Mouse (Mus musculus): ENCODE results near the gene Arnt2. TPM values are rescaled to one million over a fixed set of nuclear protein-coding genes. Genes with fewer than 3 reads are reported as not detected.
A peak's percentile ranks its signal among the peaks of the same experiment; 100 is the strongest.

The Arnt2 gene
- 2.6 and 2.7 TPM in 2 replicates for polyA plus RNA-seq (2015; fragmentation: Nextera tagmentation; extraction: Ambion mirVana)

DNA sequence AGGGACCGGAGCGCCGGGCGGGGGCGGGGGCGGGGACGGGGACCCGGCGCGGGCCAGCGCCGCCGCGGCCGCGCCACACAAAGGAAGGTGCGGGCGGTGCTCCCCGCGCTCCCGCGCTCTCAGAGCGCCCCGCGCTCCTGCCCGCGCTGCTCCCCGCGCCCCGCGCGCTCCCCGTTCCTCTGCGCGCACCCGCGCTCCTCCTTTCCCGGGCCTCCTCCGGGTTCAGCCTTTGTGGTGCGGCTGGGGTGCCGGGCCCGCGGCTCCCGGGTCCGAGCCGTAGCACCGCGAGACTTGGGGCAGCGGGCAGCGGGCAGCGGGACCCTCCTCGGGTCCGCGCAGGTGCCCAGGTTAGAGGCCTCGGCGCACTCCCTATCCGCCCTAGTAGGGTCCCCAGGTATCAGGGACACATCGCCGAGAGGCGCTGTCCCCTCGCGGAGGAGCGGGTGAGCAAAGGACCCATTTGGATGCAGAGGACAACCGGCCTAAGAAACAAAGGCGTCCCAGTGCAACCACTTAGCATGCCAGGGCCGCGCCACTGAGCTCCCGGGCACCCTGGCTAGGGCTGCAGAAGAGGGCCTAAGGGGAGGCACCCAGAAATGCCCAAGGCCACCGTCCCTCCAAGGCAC, at the start of gene Arnt2:
Gene Arnt2, minus strand, starts transcription at position 281 of the 626 bp plus-strand sequence.
- peak within 1 kb of the TSS; percentile 52 for H3K9ac ChIP-seq (ENCODE audit: low read depth, low read length)
- H3K27me3 ChIP-seq (replicated peaks; ENCODE audit: control insufficient read depth, insufficient read depth, low read length): 0 out of 2 replicates have a peak, but pooled peaks cover 5% of the 10 kb centered on the region
- H3K4me1 ChIP-seq (replicated peaks; ENCODE audit: control insufficient read depth, insufficient read depth, low read length): no peaks in the 10 kb centered on the region
- peak within 1 kb of the TSS; percentile 96 for H3K4me2 ChIP-seq (replicated peaks; ENCODE audit: low read depth)
- WGBS: 1% methylated on average over 42 of the region's 69 CpGs
- H3K9me3 ChIP-seq (ENCODE audit: control insufficient read depth): no peaks in the 10 kb centered on the region
- no peaks in the 10 kb centered on the region for H3K36me3 ChIP-seq (ENCODE audit: control insufficient read depth, insufficient read depth)
- no peak within 1 kb of the TSS for H3K27ac ChIP-seq (ENCODE audit: low read depth, low read length)
- ATAC-seq: peak; percentile 57
- peak within 1 kb of the TSS; percentile 47 for H3K4me3 ChIP-seq (ENCODE audit: low read depth, low read length)
- no peak for TF ChIP-seq CTCF (IDR thresholded peaks at IDR 0.05; ENCODE audit: low read depth)

DNA sequence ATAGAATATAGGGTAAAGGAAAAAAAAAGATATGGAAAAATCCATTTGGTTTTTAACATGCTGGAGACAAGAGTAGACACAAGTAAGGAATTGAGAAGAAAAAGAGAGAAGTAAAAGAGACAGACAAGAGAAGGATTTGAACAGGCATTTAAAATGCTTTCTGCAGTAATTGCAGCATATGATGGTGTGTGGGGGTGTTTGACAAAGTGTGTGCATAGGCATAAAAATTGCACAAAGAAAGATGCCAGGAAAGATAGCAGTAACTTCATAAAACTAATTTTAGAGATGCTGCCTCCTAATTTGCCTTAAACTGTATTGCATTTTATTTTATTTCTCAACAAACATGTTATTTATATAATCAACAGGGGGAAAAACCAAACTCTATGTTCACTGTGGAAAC, 41.7 kb upstream of the Arnt2 start:
- H3K9ac ChIP-seq (ENCODE audit: low read depth, low read length): no peak overlapping the region
- H3K4me1 ChIP-seq (replicated peaks; ENCODE audit: control insufficient read depth, insufficient read depth, low read length): no peaks in the 10 kb centered on the region
- H3K36me3 ChIP-seq (ENCODE audit: control insufficient read depth, insufficient read depth): no peaks in the 10 kb centered on the region
- no peak overlapping the region for H3K27ac ChIP-seq (ENCODE audit: low read depth, low read length)
- ATAC-seq: no peak
- TF ChIP-seq CTCF (IDR thresholded peaks at IDR 0.05; ENCODE audit: low read depth): no peak
- no peak overlapping the region for H3K4me3 ChIP-seq (ENCODE audit: low read depth, low read length)
- H3K9me3 ChIP-seq (ENCODE audit: control insufficient read depth): no peaks in the 10 kb centered on the region
- no peaks in the 10 kb centered on the region for H3K27me3 ChIP-seq (replicated peaks; ENCODE audit: control insufficient read depth, insufficient read depth, low read length)
- H3K4me2 ChIP-seq (replicated peaks; ENCODE audit: low read depth): no peak overlapping the region

DNA sequence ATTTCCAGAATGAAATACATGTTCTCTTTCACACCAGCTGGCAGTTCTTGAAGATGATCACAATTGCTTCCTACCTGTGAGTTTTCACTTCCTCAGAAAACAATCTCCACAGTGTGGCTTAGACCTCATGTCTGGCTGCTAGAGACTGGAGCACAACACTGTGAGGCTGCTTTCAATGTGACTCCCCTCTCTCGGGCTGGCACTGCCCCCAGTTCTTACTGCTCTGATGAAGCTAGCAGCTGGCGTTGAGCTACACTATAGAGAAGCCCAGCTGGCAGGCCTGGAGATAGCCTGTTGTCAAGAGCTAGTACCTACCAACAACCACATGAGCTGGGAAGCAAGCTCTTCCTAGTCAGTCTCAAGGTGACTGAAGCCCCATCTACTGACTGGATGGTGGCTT, 39.1 kb upstream of the Arnt2 start:
- no peak for TF ChIP-seq CTCF (IDR thresholded peaks at IDR 0.05; ENCODE audit: low read depth)
- ATAC-seq: no peak
- H3K27ac ChIP-seq (ENCODE audit: low read depth, low read length): no peak overlapping the region
- no peaks in the 10 kb centered on the region for H3K4me1 ChIP-seq (replicated peaks; ENCODE audit: control insufficient read depth, insufficient read depth, low read length)
- H3K9me3 ChIP-seq (ENCODE audit: control insufficient read depth): no peaks in the 10 kb centered on the region
- no peaks in the 10 kb centered on the region for H3K36me3 ChIP-seq (ENCODE audit: control insufficient read depth, insufficient read depth)
- 59% methylated on average over 2 of the region's 2 CpGs for WGBS
- no peak overlapping the region for H3K9ac ChIP-seq (ENCODE audit: low read depth, low read length)
- no peaks in the 10 kb centered on the region for H3K27me3 ChIP-seq (replicated peaks; ENCODE audit: control insufficient read depth, insufficient read depth, low read length)
- no peak overlapping the region for H3K4me3 ChIP-seq (ENCODE audit: low read depth, low read length)
- no peak overlapping the region for H3K4me2 ChIP-seq (replicated peaks; ENCODE audit: low read depth)

DNA sequence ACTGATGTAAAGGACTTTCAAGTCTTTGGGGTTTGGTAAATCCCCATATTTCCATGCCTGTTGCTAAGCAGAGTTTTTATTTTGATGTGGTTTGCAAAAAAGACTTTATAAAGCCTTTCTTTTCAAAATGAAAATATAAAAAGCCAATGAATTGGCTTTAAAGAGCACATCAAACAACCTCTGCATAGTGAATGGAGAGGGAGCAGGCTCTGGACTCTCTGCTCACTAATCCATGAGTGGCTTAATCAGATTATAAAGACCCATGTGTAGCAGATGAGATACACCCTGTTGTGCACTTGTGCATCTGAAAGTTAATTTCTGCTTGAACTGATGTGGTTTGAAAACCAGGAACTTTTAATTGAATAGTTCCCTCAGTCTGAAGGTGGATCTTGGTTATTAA, 38.5 kb upstream of the Arnt2 start:
- no peak overlapping the region for H3K4me2 ChIP-seq (replicated peaks; ENCODE audit: low read depth)
- H3K4me3 ChIP-seq (ENCODE audit: low read depth, low read length): no peak overlapping the region
- H3K4me1 ChIP-seq (replicated peaks; ENCODE audit: control insufficient read depth, insufficient read depth, low read length): no peaks in the 10 kb centered on the region
- ATAC-seq: no peak
- H3K27ac ChIP-seq (ENCODE audit: low read depth, low read length): no peak overlapping the region
- no peak overlapping the region for H3K9ac ChIP-seq (ENCODE audit: low read depth, low read length)
- no peaks in the 10 kb centered on the region for H3K27me3 ChIP-seq (replicated peaks; ENCODE audit: control insufficient read depth, insufficient read depth, low read length)
- H3K9me3 ChIP-seq (ENCODE audit: control insufficient read depth): no peaks in the 10 kb centered on the region
- H3K36me3 ChIP-seq (ENCODE audit: control insufficient read depth, insufficient read depth): no peaks in the 10 kb centered on the region
- no peak for TF ChIP-seq CTCF (IDR thresholded peaks at IDR 0.05; ENCODE audit: low read depth)

DNA sequence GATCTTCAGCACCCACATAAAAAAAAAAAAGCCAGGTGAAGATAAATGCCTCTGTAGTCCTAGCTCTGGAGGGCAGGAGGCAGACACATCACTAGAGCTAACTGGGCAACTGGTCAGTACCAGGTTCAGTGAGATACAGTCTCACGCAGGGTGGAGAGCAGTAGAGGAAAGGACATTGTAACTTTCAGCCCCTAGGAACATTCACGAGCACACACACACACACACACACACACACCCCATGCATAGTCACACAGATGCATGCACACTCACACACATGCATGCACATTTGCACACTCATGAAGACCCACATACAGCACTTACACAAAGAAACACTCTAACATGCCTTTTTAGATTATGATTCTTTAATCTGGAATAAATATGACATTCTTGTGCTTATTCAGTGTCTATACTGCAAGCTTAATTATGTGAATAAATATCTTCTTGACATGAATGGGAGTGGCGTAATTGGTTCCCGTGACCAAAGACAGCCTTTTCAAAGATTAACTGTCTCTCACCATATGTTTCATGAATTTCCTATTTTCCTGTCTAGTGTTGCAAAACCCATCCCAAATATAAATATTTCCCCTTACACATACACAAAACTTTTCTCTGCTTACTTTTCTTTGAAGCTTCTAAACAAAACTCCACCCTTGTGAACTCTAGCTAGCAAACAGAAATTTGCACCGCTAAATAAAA, 37.9 kb upstream of the Arnt2 start:
- no peak for ATAC-seq
- WGBS: 66% methylated on average over 5 of the region's 5 CpGs
- H3K27me3 ChIP-seq (replicated peaks; ENCODE audit: control insufficient read depth, insufficient read depth, low read length): no peaks in the 10 kb centered on the region
- no peak overlapping the region for H3K9ac ChIP-seq (ENCODE audit: low read depth, low read length)
- H3K36me3 ChIP-seq (ENCODE audit: control insufficient read depth, insufficient read depth): no peaks in the 10 kb centered on the region
- no peak overlapping the region for H3K4me3 ChIP-seq (ENCODE audit: low read depth, low read length)
- H3K4me2 ChIP-seq (replicated peaks; ENCODE audit: low read depth): no peak overlapping the region
- H3K9me3 ChIP-seq (ENCODE audit: control insufficient read depth): no peaks in the 10 kb centered on the region
- no peaks in the 10 kb centered on the region for H3K4me1 ChIP-seq (replicated peaks; ENCODE audit: control insufficient read depth, insufficient read depth, low read length)
- no peak for TF ChIP-seq CTCF (IDR thresholded peaks at IDR 0.05; ENCODE audit: low read depth)
- H3K27ac ChIP-seq (ENCODE audit: low read depth, low read length): no peak overlapping the region

DNA sequence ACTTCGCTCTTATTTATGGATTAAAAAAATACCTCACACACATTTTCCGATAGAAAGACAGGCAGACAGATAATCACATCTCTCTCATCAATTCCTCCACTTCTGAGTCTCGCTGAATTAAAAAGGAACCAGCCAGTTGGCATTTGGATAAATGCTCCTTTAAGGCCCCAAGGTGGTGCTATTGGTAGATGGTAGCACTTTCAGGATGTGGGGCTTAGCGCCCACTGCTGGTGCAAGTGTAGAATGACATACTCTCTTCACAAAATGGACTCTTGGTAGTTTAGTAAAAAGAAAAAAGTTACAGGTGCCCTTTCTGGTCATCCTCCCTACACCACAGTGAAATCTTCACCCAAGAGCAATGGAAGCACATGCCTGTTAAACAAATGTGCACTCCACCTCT, 37.1 kb upstream of the Arnt2 start:
- no peak overlapping the region for H3K9ac ChIP-seq (ENCODE audit: low read depth, low read length)
- peak; percentile 97 for TF ChIP-seq CTCF (IDR thresholded peaks at IDR 0.05; ENCODE audit: low read depth)
- no peak overlapping the region for H3K4me3 ChIP-seq (ENCODE audit: low read depth, low read length)
- no peak overlapping the region for H3K27ac ChIP-seq (ENCODE audit: low read depth, low read length)
- H3K36me3 ChIP-seq (ENCODE audit: control insufficient read depth, insufficient read depth): no peaks in the 10 kb centered on the region
- WGBS: 23% methylated on average over 4 of the region's 4 CpGs
- no peaks in the 10 kb centered on the region for H3K4me1 ChIP-seq (replicated peaks; ENCODE audit: control insufficient read depth, insufficient read depth, low read length)
- no peak overlapping the region for H3K4me2 ChIP-seq (replicated peaks; ENCODE audit: low read depth)
- no peaks in the 10 kb centered on the region for H3K27me3 ChIP-seq (replicated peaks; ENCODE audit: control insufficient read depth, insufficient read depth, low read length)
- no peak for ATAC-seq
- H3K9me3 ChIP-seq (ENCODE audit: control insufficient read depth): no peaks in the 10 kb centered on the region
